Mouse (Mus musculus): ENCODE data around the gene Acot4.
"Not testable (repeated sequence)": the region's sequence is repeated elsewhere in the genome, so short reads cannot be mapped to it uniquely, and the experiment has no call there.

The Acot4 gene

GRCm38 (mm10) chr12:84038241-84038640, at the start of gene Acot4:
Gene Acot4 (plus strand): TSS chr12:84038379.
- DNase-seq (ENCODE audit: low read depth, low spot score) = not testable (repeated sequence)

GRCm38 (mm10) chr12:83988483-83988882, 49.7 kb upstream of the Acot4 start:
- DNase-seq (ENCODE audit: low read depth, low spot score) = no peak

- no peak for DNase-seq (ENCODE audit: low read depth, low spot score)
Measured at GRCm38 (mm10) chr12:83989378-83989777, 48.8 kb upstream of the Acot4 start.

- no peak for DNase-seq (ENCODE audit: low read depth, low spot score)
Measured at GRCm38 (mm10) chr12:83997221-83997620, 41.0 kb upstream of the Acot4 start.

- no peak for DNase-seq (ENCODE audit: low read depth, low spot score)
Measured at GRCm38 (mm10) chr12:83998341-83999107, 39.7 kb upstream of the Acot4 start.

GRCm38 (mm10) chr12:83999237-83999636, 38.9 kb upstream of the Acot4 start:
- DNase-seq (ENCODE audit: low read depth, low spot score) = not testable (repeated sequence)

- DNase-seq (ENCODE audit: low read depth, low spot score) = no peak
Measured at GRCm38 (mm10) chr12:84000418-84000817, 37.8 kb upstream of the Acot4 start.

- DNase-seq (ENCODE audit: low read depth, low spot score) = no peak
Measured at GRCm38 (mm10) chr12:84003866-84004265, 34.3 kb upstream of the Acot4 start.

- DNase-seq (ENCODE audit: low read depth, low spot score) = no peak
Measured at GRCm38 (mm10) chr12:84008251-84008650, 29.9 kb upstream of the Acot4 start.

- DNase-seq (ENCODE audit: low read depth, low spot score) = no peak
Measured at GRCm38 (mm10) chr12:84008729-84009128, 29.4 kb upstream of the Acot4 start.

- not testable (repeated sequence) for DNase-seq (ENCODE audit: low read depth, low spot score)
Measured at GRCm38 (mm10) chr12:84009171-84009965, 28.8 kb upstream of the Acot4 start, which contains the start of gene Acot1. Gene Acot1 (plus strand): TSS chr12:84009490.

GRCm38 (mm10) chr12:84010201-84010600, 28.0 kb upstream of the Acot4 start:
- no peak for DNase-seq (ENCODE audit: low read depth, low spot score)

GRCm38 (mm10) chr12:84011251-84012040, 26.7 kb upstream of the Acot4 start:
- DNase-seq (ENCODE audit: low read depth, low spot score) = no peak

- no peak for DNase-seq (ENCODE audit: low read depth, low spot score)
Measured at GRCm38 (mm10) chr12:84013130-84013529, 25.0 kb upstream of the Acot4 start.

- no peak for DNase-seq (ENCODE audit: low read depth, low spot score)
Measured at GRCm38 (mm10) chr12:84013701-84014100, 24.5 kb upstream of the Acot4 start.

GRCm38 (mm10) chr12:84020528-84020927, 17.7 kb upstream of the Acot4 start:
- not testable (repeated sequence) for DNase-seq (ENCODE audit: low read depth, low spot score)

GRCm38 (mm10) chr12:84022266-84022665, 15.9 kb upstream of the Acot4 start:
- DNase-seq (ENCODE audit: low read depth, low spot score) = not testable (repeated sequence)

GRCm38 (mm10) chr12:84023052-84023745, 15.0 kb upstream of the Acot4 start:
- DNase-seq (ENCODE audit: low read depth, low spot score) = no peak

GRCm38 (mm10) chr12:84025888-84026287, 12.3 kb upstream of the Acot4 start:
- no peak for DNase-seq (ENCODE audit: low read depth, low spot score)

- not testable (repeated sequence) for DNase-seq (ENCODE audit: low read depth, low spot score)
Measured at GRCm38 (mm10) chr12:84028328-84028727, 9.9 kb upstream of the Acot4 start.

- not testable (repeated sequence) for DNase-seq (ENCODE audit: low read depth, low spot score)
Measured at GRCm38 (mm10) chr12:84029043-84029442, 9.1 kb upstream of the Acot4 start.

All from c-Kit-negative CD71-positive TER-119-positive erythroid progenitor cells, embryonic 14.5 days (primary cell).